Mouse (Mus musculus) monocyte, adult 5-6 weeks (primary cell): ENCODE measurements around the gene Plxnc1. TPM values are rescaled to one million over a fixed set of nuclear protein-coding genes. Genes with fewer than 3 reads are reported as not detected.

Experiments used
- ATAC-seq: fragments of 153-309, 156-312 bp; replicated peaks from 2 replicates; pipeline ENCODE4 v1.8.0; 2017; ENCODE audit warnings: mild to moderate bottlenecking; ENCODE audit not compliant: low TSS enrichment, insufficient number of reproducible peaks, severe bottlenecking, poor library complexity, low FRiP score
- total RNA-seq: library from RNA; stranded (forward); fragments of 200-1000, 200-491, 200-594 nt; gene quantifications from 3 replicates; pipeline ENCODE4 v1.2.3, GENCODE M21; 2017

Plxnc1 gene
- total RNA-seq, 1 experiment from 2014 or later, result 24.1 TPM

- peak; percentile 53 for ATAC-seq
Observed at GRCm38 (mm10) chr10:94958311-94958710, 13.7 kb upstream of the Plxnc1 start.

GRCm38 (mm10) chr10:94957705-94958104 lies 13.1 kb upstream of the Plxnc1 start:
- ATAC-seq, result no peak

DNA sequence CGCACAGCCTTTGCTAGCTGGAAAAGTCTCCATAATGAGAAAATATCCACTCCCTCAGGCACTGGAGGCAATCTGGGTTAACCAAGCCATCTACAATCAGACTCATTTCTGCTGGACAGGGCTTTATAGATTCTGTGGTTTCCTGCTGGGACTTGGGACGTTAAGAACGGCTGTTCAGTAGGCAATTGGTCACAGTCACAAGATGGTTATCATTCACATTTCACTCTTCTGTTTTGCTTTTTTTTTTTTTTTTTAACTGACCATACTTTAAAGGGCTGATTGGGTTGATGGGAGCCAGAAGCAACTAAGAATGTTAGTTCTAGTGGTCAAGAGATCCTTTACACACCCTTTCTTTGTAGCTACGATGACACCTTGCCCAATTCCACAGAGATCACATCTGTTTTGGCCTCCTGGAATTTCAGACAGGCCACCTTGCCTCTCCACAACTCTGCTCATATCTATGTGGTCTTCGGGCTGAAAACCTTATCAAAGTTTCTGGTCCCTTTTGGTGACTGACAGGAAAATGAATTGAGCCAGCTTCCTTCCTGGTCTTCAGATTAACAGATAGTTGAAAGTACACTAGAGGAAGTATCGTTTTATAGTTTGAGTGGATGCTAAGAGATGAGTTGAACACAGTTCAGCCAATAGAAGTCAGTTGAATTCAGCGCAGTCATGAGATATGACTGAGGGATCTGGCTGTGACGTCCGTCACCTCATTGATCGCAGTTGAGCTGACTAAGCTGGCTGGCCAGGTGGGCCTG lies 3.5 kb upstream of the Plxnc1 start:
- no peak for ATAC-seq

GRCm38 (mm10) chr10:94947386-94947785 lies 2.8 kb upstream of the Plxnc1 start:
- no peak for ATAC-seq

DNA sequence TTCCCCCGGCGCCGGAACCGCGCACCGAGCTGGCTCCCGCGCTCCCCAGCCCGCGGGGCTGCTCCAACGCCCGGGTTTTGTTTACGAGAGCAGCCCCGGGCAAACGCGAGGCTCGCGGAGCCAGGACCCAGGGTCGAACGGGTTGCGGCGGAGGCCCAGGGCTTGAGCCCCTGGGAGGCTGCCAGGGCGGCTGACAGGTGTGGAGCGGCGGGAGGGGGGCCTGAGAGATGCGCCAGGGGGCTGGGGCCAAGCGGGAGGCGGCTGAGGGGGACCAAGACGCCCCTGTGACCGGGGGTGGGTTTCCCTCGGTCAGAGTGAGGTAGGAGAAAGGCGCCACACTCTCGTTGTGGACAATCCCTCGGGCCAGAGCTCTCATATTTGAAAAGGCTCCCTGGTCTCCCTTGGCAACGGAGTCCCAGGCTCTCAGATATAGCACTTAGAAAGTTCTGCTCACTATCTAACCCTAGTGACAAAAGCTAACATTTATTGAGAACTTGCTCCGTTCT lies 624 bp upstream of the Plxnc1 start:
- no peak for ATAC-seq

GRCm38 (mm10) chr10:94943846-94944690 lies 567 bp downstream of the Plxnc1 start:
- ATAC-seq, result no peak; the same call in 1 of the 2 replicates

DNA sequence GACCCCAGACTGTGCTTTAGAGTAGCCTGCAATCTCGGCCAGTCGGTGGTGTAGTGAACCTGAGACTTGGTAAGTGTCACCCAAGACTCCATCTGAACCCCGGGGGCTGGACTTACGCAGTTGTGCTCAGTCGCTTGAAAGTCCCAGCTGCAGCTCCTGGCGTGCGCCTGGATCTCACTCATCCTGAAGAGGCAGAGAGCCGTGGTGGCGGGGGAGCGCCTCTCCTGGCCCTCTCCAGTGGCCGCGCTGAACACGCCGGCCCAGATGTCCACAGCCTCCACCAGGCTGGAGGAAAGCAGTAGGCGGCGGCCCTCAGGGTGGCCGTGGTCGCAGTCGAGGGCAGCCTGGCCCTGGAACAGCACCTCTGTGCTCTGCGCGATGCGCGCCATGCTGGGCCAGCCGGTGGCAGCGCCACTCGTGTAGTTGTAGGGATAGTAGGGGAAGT lies 1.2 kb downstream of the Plxnc1 start:
- ATAC-seq, result no peak

GRCm38 (mm10) chr10:94942449-94943041 lies 2.1 kb downstream of the Plxnc1 start:
- peak; percentile 67 for ATAC-seq

GRCm38 (mm10) chr10:94941551-94941950 lies 3.1 kb downstream of the Plxnc1 start:
- ATAC-seq, result no peak

GRCm38 (mm10) chr10:94940786-94941185 lies 3.8 kb downstream of the Plxnc1 start:
- no peak for ATAC-seq

DNA sequence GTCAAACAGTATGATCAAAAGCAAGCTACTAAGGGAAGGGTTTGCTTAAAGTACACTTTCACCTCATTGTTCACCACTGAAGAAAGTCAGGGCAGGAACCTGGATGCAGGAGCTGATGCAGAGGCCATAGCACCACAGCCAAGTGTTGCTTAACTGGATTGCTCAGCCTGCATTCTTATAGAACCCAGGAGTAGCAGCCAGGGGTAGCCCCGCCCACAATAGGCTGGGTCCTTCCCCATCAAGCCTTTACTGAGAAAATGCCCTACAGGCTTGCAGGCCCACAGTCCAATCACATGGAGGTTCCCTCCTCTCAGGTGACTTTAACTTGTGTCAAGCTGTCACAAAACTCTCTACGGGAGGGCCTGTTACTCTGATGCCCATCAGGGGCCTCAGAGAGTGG lies 4.6 kb downstream of the Plxnc1 start:
- no peak for ATAC-seq

DNA sequence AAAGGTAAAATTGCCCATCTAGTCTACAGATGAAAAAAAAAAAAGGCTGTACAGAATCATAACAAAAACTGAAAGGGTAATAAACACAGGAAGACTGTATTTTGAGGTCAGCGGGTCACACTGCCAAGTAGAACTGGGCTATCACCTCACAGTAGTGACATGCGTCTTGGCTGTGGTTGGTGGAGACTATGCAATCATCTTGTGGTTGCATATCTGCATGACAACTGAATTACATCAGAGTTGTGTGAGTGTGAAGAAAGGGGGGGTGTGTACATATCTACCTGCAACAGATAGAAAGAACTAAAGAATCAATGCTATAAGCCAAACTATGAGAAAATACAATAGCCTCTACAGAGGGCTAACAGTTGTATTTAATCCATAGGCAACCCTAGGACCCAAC lies 5.7 kb downstream of the Plxnc1 start:
- peak; percentile 42; the same call in 1 of the 2 replicates for ATAC-seq

DNA sequence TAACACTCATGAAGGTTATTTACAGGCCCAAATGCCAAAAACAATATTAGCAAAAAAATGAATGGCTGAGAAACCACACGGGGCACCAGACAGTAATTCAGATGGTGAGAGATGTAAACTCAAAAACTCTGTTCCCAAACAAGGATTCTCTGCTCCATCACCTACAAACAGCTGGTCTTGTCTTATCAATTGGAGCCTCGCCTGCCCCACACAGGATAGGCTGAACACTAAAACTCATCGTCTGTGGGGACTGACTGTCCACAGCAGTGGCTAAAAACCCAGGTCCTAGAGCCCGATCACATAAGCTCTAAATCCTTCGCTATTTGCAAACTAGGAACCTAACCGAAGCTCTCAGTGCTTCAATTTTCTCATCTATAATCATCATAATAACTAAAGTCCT lies 6.3 kb downstream of the Plxnc1 start:
- no peak for ATAC-seq

- ATAC-seq, result peak; percentile 16; the same call in 1 of the 2 replicates
Observed at GRCm38 (mm10) chr10:94935270-94935669, 9.4 kb downstream of the Plxnc1 start.

DNA sequence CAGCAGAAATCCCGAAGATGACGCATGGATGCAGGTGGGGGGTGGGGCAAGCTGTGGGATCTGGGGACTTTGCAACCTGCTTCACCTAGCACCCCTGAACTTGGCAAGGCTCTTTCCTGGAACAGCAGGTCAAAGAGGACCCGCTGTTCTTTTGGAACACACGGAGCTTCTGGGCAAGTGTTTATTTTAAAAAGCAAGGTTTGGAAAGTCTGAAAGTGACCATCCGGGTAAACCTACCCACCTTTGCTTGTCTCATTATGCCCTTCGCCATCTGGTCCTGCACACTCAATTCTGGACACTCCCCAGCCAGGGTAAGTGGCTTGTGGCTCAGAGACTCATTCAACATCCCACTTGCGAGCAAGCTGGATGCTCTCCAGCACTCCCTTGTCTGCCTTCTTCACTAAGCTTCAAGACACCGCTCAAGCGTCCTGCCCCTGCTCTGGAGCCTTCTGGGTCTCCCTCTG lies 10.5 kb downstream of the Plxnc1 start:
- ATAC-seq, result no peak

DNA sequence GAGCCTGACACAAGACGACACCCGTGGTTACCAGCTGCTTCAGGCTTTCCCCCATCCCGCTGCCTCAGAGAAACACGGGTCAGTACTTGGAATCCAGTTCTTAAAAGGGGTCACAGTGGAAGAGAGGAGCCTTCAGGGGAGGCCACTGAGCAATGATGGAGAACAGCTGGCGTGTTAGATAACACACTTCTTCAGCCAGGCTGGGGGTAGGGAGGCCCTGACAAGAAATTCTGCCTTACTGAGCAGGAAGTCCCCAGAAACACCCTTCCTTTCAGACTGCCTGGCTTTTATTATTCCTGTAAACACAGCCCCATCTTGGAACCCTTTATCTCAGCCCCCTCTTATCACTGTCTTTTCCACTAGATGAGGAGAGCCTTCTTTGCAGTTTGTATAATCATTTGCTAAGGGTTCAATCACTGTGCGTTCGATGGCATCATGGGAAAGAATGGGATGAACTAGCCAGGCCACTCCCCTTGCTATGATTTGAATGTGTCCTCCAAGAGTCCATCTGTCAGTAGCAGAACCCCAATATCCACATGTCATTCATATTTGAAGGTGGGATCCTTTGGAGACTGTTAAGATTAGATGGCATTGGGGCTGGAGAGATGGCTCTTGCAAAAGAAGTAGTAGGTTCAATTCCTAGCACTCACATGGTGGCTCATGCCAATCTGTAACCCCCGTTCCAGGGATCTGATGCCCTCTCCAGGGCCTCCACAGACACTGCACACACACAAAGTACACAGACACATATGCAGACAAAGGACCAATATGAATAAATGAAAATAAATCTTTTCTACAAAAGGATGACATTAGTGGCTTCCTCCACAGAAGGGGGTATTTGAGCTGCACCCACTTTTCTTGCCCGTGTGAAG lies 12.4 kb downstream of the Plxnc1 start:
- ATAC-seq, result no peak

DNA sequence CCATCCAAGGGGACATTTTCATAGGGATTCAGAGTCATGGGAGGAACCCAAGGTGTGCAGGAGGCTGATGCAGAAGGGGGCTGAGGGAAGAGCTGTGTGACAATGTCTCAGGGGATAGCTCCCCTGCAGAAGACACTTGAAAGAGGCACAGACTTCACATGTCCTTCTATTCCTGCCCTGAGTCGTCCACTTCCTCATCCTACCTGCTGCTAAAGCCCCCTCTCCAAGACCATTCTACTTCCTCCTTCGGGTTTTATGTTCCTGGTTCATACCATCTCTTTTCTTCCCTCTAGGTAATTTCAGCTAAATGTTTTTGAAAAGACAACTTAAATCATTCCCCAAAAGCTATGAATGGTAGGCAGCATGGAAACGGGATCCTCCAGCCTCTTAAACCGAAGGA lies 16.5 kb downstream of the Plxnc1 start:
- no peak for ATAC-seq

- no peak for ATAC-seq
Observed at GRCm38 (mm10) chr10:94926297-94926696, 18.3 kb downstream of the Plxnc1 start.
